Mouse (Mus musculus): Measurements from ENCODE around the gene Fbxo31. TPM values are rescaled to one million over a fixed set of nuclear protein-coding genes. Genes with fewer than 3 reads are reported as not detected.
"Not testable (repeated sequence)": the region's sequence is repeated elsewhere in the genome, so short reads cannot be mapped to it uniquely, and the experiment has no call there.

The Fbxo31 gene
- polyA plus RNA-seq, 1 experiment from 2014 or later, result 11.8 TPM

DNA sequence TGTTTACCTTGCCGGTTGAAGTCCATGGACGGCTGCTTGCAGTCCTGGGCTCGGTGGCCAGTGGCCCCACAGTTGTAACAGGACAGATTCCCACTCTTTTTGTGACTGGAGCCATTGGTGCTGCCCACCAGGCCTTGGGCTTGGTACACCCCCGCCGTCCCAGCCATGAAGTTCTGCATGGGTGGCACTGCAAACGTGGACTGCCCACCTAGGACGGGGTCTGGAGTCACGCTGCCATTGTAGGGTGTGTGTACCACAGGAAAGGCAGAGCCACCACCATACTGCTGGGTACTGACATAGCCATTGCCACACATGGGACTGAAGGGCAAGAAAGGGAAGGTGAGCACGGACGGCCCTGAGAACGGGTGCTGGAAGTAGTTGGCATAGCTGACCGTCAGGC is 25.2 kb upstream of the Fbxo31 start:
- Histone ChIP-seq H3K27ac (ENCODE audit: low read length) (no peak overlapping the region), H3K4me2 (ENCODE audit: low read depth, low read length) (no peak overlapping the region), H3K27me3 (ENCODE audit: control insufficient read depth, insufficient read depth, low read length) (no peaks in the 10 kb centered on the region), H3K36me3 (ENCODE audit: control insufficient read depth, insufficient read depth) (peaks cover 63% of the 10 kb centered on the region), H3K9ac (ENCODE audit: low read length) (no peak overlapping the region), H3K4me3 (ENCODE audit: low read length) (no peak overlapping the region), H3K9me3 (replicated peaks; ENCODE audit: control insufficient read depth, low read length) (no peaks in the 10 kb centered on the region), H3K4me1 (ENCODE audit: control insufficient read depth, insufficient read depth, low read length) (no peaks in the 10 kb centered on the region)
- no peak for ATAC-seq (replicated peaks; ENCODE audit: extremely low read depth, insufficient read depth, low FRiP score)
- 93% methylated on average over 12 of the region's 12 CpGs for WGBS

- H3K36me3 ChIP-seq (ENCODE audit: control insufficient read depth, insufficient read depth), result peaks cover 57% of the 10 kb centered on the region
- no peaks in the 10 kb centered on the region for H3K9me3 ChIP-seq (replicated peaks; ENCODE audit: control insufficient read depth, low read length)
- H3K27me3 ChIP-seq (ENCODE audit: control insufficient read depth, insufficient read depth, low read length), result no peaks in the 10 kb centered on the region
- H3K9ac ChIP-seq (ENCODE audit: low read length), result no peak overlapping the region
- no peak overlapping the region for H3K4me2 ChIP-seq (ENCODE audit: low read depth, low read length)
- H3K27ac ChIP-seq (ENCODE audit: low read length), result no peak overlapping the region
- WGBS, result 25% methylated on average over 3 of the region's 3 CpGs
- no peak overlapping the region for H3K4me3 ChIP-seq (ENCODE audit: low read length)
- ATAC-seq (replicated peaks; ENCODE audit: extremely low read depth, insufficient read depth, low FRiP score), result peak; percentile 56
- no peaks in the 10 kb centered on the region for H3K4me1 ChIP-seq (ENCODE audit: control insufficient read depth, insufficient read depth, low read length)
These were observed 24.3 kb upstream of the Fbxo31 start for GRCm38 (mm10) chr8:121602860-121603259.

- no peak overlapping the region for H3K27ac ChIP-seq (ENCODE audit: low read length)
- peaks cover 56% of the 10 kb centered on the region for H3K36me3 ChIP-seq (ENCODE audit: control insufficient read depth, insufficient read depth)
These were observed 23.8 kb upstream of the Fbxo31 start for GRCm38 (mm10) chr8:121602411-121602810.

DNA sequence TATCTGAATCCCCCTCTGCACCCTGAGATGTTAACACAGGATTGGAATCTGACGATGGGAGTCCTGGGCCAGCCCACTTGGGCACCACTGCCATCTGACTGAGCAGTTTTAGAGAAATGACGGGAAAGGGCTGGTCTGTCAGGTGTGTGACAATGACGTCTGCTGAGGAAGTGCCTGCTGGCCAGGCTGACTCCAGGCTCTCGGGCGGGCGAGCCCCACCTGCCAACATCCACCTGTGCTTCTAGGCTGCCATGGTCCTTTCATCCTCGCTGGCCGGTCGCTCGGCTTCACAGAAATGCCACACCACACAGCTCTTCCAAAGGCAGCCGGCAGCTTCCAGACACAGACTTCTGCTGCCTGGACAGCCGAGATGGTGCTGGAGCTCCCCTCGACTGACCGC is 21.2 kb upstream of the Fbxo31 start:
- H3K27me3 ChIP-seq (ENCODE audit: control insufficient read depth, insufficient read depth, low read length), result no peaks in the 10 kb centered on the region
- no peak overlapping the region for H3K4me2 ChIP-seq (ENCODE audit: low read depth, low read length)
- H3K4me1 ChIP-seq (ENCODE audit: control insufficient read depth, insufficient read depth, low read length), result no peaks in the 10 kb centered on the region
- H3K36me3 ChIP-seq (ENCODE audit: control insufficient read depth, insufficient read depth), result peaks cover 53% of the 10 kb centered on the region
- no peak overlapping the region for H3K27ac ChIP-seq (ENCODE audit: low read length)
- H3K9me3 ChIP-seq (replicated peaks; ENCODE audit: control insufficient read depth, low read length), result no peaks in the 10 kb centered on the region
- ATAC-seq (replicated peaks; ENCODE audit: extremely low read depth, insufficient read depth, low FRiP score), result no peak
- H3K4me3 ChIP-seq (ENCODE audit: low read length), result no peak overlapping the region
- H3K9ac ChIP-seq (ENCODE audit: low read length), result no peak overlapping the region
- 78% methylated on average over 14 of the region's 14 CpGs for WGBS

More at GRCm38 (mm10) chr8:121602411-121602810, 23.8 kb upstream of the Fbxo31 start:
- H3K4me1 ChIP-seq (ENCODE audit: control insufficient read depth, insufficient read depth, low read length), result no peaks in the 10 kb centered on the region
- H3K4me3 ChIP-seq (ENCODE audit: low read length), result no peak overlapping the region
- no peak for ATAC-seq (replicated peaks; ENCODE audit: extremely low read depth, insufficient read depth, low FRiP score)
- H3K9ac ChIP-seq (ENCODE audit: low read length), result no peak overlapping the region
- H3K9me3 ChIP-seq (replicated peaks; ENCODE audit: control insufficient read depth, low read length), result no peaks in the 10 kb centered on the region
- no peak overlapping the region for H3K4me2 ChIP-seq (ENCODE audit: low read depth, low read length)
- H3K27me3 ChIP-seq (ENCODE audit: control insufficient read depth, insufficient read depth, low read length), result no peaks in the 10 kb centered on the region
- 89% methylated on average over 12 of the region's 12 CpGs for WGBS

DNA sequence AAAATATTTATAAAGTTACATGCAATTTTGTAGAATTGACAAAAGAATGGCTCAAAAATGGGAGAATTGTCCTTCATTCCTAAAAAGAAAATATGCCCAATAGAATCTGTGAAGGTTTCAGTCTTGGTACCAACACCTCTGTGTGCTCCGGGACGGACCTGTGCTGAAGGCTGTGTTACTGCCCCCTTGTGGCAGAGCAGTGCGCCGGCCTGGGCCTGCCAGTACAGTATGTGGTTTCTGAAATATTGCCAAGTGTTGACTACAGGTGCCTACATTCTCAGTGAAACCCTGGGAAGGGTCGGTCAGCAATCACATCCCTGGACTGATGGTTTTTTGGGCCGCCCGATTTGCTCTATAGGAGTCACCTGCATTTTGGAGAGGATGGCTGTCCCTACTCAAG is 20.3 kb upstream of the Fbxo31 start:
- Histone ChIP-seq H3K4me3 (ENCODE audit: low read length) (no peak overlapping the region), H3K9ac (ENCODE audit: low read length) (no peak overlapping the region), H3K27ac (ENCODE audit: low read length) (no peak overlapping the region), H3K4me1 (ENCODE audit: control insufficient read depth, insufficient read depth, low read length) (no peaks in the 10 kb centered on the region), H3K27me3 (ENCODE audit: control insufficient read depth, insufficient read depth, low read length) (no peaks in the 10 kb centered on the region), H3K4me2 (ENCODE audit: low read depth, low read length) (no peak overlapping the region), H3K9me3 (replicated peaks; ENCODE audit: control insufficient read depth, low read length) (no peaks in the 10 kb centered on the region), H3K36me3 (ENCODE audit: control insufficient read depth, insufficient read depth) (peaks cover 49% of the 10 kb centered on the region)
- WGBS, result 22% methylated on average over 7 of the region's 7 CpGs
- ATAC-seq (replicated peaks; ENCODE audit: extremely low read depth, insufficient read depth, low FRiP score), result peak; percentile 79

GRCm38 (mm10) chr8:121598190-121598589 is 19.6 kb upstream of the Fbxo31 start:
- 89% methylated on average over 7 of the region's 7 CpGs for WGBS
- Histone ChIP-seq H3K27me3 (ENCODE audit: control insufficient read depth, insufficient read depth, low read length) (no peaks in the 10 kb centered on the region), H3K9me3 (replicated peaks; ENCODE audit: control insufficient read depth, low read length) (no peaks in the 10 kb centered on the region), H3K9ac (ENCODE audit: low read length) (no peak overlapping the region), H3K27ac (ENCODE audit: low read length) (no peak overlapping the region), H3K4me3 (ENCODE audit: low read length) (no peak overlapping the region), H3K4me1 (ENCODE audit: control insufficient read depth, insufficient read depth, low read length) (no peaks in the 10 kb centered on the region), H3K4me2 (ENCODE audit: low read depth, low read length) (no peak overlapping the region), H3K36me3 (ENCODE audit: control insufficient read depth, insufficient read depth) (peaks cover 50% of the 10 kb centered on the region)
- ATAC-seq (replicated peaks; ENCODE audit: extremely low read depth, insufficient read depth, low FRiP score), result no peak

- peaks cover 48% of the 10 kb centered on the region for H3K36me3 ChIP-seq (ENCODE audit: control insufficient read depth, insufficient read depth)
- H3K27ac ChIP-seq (ENCODE audit: low read length), result not testable (repeated sequence)
- 65% methylated on average over 2 of the region's 2 CpGs for WGBS
These were observed 18.9 kb upstream of the Fbxo31 start for GRCm38 (mm10) chr8:121597492-121597891.

GRCm38 (mm10) chr8:121593983-121594382 is 15.4 kb upstream of the Fbxo31 start:
- Histone ChIP-seq H3K36me3 (ENCODE audit: control insufficient read depth, insufficient read depth) (peaks cover 23% of the 10 kb centered on the region), H3K9ac (ENCODE audit: low read length) (no peak overlapping the region), H3K27ac (ENCODE audit: low read length) (0 out of 2 replicates have a peak overlapping the region, but pooled peaks have one; percentile 17), H3K4me2 (ENCODE audit: low read depth, low read length) (no peak overlapping the region), H3K4me1 (ENCODE audit: control insufficient read depth, insufficient read depth, low read length) (peaks cover 21% of the 10 kb centered on the region), H3K9me3 (replicated peaks; ENCODE audit: control insufficient read depth, low read length) (no peaks in the 10 kb centered on the region), H3K27me3 (ENCODE audit: control insufficient read depth, insufficient read depth, low read length) (no peaks in the 10 kb centered on the region), H3K4me3 (ENCODE audit: low read length) (no peak overlapping the region)
- WGBS, result 61% methylated on average over 9 of the region's 9 CpGs
- ATAC-seq (replicated peaks; ENCODE audit: extremely low read depth, insufficient read depth, low FRiP score), result no peak

More at GRCm38 (mm10) chr8:121597492-121597891, 18.9 kb upstream of the Fbxo31 start:
- H3K9me3 ChIP-seq (replicated peaks; ENCODE audit: control insufficient read depth, low read length); H3K4me1 ChIP-seq (ENCODE audit: control insufficient read depth, insufficient read depth, low read length); ATAC-seq (replicated peaks; ENCODE audit: extremely low read depth, insufficient read depth, low FRiP score); H3K4me3 ChIP-seq (ENCODE audit: low read length); H3K27me3 ChIP-seq (ENCODE audit: control insufficient read depth, insufficient read depth, low read length); H3K9ac ChIP-seq (ENCODE audit: low read length); H3K4me2 ChIP-seq (ENCODE audit: low read depth, low read length): not testable (repeated sequence)

DNA sequence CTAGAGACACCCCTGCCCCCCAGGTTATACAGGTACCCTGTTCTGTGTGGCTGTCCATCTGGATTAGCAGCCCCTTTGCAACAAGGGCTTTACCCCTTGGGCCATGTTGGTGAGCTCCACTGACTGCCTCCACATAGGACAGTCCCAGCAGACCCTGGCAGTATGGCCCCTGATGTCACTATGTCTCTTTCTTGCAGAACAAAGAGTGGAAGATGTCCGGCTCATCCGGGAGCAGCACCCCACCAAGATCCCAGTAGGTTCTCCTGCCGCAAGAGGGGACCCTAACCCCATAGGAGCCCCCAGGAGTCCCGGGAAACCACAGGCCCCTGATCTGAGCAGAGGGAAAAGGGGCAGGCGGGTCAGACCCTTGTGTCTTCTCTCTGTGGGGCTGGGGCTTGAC is 14.7 kb upstream of the Fbxo31 start:
- Histone ChIP-seq H3K9me3 (replicated peaks; ENCODE audit: control insufficient read depth, low read length) (no peaks in the 10 kb centered on the region), H3K4me2 (ENCODE audit: low read depth, low read length) (no peak overlapping the region), H3K27ac (ENCODE audit: low read length) (0 out of 2 replicates have a peak overlapping the region, but pooled peaks have one; percentile 11), H3K4me1 (ENCODE audit: control insufficient read depth, insufficient read depth, low read length) (peaks cover 21% of the 10 kb centered on the region), H3K27me3 (ENCODE audit: control insufficient read depth, insufficient read depth, low read length) (no peaks in the 10 kb centered on the region), H3K9ac (ENCODE audit: low read length) (no peak overlapping the region), H3K4me3 (ENCODE audit: low read length) (no peak overlapping the region), H3K36me3 (ENCODE audit: control insufficient read depth, insufficient read depth) (peaks cover 23% of the 10 kb centered on the region)
- no peak for ATAC-seq (replicated peaks; ENCODE audit: extremely low read depth, insufficient read depth, low FRiP score)
- WGBS, result 88% methylated on average over 5 of the region's 5 CpGs

Measured in heart, embryonic 16.5 days (tissue).